Mouse (Mus musculus): ENCODE results near the gene Spout1.

Gene Spout1

DNA sequence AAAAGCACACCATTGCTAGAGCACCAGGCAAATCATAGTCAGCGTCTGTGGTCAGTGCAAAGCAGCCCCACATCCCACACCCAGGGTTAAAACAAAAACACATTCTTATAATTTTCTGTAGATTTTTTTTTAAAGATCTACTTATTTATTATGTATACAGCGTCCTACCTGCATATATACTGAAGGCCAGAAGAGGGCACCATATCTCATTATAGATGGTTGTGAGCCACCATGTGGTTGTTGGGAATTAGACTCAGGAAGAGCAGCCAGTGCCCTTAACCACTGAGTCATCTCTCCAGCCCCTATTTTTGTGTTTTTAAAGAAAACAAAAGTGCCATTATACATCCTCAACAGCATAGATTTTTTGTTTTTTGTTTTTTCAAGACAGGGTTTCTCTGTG is 49.5 kb downstream of the Spout1 start:
- Histone ChIP-seq H3K27me3 (ENCODE audit: control insufficient read depth, insufficient read depth, low read length, poor library complexity, severe bottlenecking) (no peaks in the 10 kb centered on the region; the same call in 1 of the 2 replicates), H3K36me3 (ENCODE audit: control insufficient read depth, insufficient read depth, low read length, poor library complexity, severe bottlenecking) (no peaks in the 10 kb centered on the region)
- DNase-seq (ENCODE audit: low read depth, low spot score) = peak; percentile 74

- no peaks in the 10 kb centered on the region for H3K36me3 ChIP-seq (ENCODE audit: control insufficient read depth, insufficient read depth, low read length, poor library complexity, severe bottlenecking)
- H3K27me3 ChIP-seq (ENCODE audit: control insufficient read depth, insufficient read depth, low read length, poor library complexity, severe bottlenecking) = no peaks in the 10 kb centered on the region; the same call in 1 of the 2 replicates
- peak; percentile 89 for DNase-seq (ENCODE audit: low read depth, low spot score)
These were observed 53.6 kb downstream of the Spout1 start, which contains the start of gene Zer1 for GRCm38 (mm10) chr2:30124472-30125274. Gene Zer1, minus strand, starts transcription at chr2:30124585.

DNA sequence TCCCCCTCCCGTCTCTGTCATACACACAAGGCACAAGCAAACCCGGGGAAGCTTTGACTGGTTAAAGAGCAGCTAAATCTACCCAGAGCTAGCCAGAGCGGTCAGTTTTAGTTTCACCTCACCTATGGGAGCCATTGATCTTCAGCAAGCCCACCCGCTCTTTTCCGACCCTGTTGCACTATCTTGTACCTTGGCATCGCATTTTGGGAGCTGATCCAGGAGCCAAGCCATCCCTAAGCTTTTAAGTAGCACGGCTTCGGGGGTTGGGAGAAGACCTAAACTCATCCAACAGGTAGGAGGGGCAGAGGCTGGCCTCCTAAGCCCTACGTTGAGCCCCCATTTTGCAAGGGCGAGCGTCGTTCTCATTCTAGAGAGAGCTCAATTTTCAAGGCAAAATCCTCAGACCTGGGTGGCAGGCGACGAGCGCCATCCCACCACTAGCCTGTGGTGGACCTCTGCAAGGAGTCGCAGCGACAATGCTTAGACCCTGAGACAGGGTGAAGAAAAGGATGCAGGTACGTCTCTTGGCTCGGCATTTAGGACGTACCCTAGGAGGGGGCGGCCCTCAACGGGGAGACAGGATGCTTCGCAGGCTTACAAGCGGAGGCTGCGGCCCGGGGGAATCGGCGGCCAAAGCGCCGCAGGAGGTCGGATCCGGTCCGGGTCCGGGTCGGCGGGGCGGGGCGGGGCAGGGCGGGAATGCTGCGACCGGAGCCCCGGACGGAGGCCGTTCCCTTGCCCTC is 54.4 kb downstream of the Spout1 start:
- Histone ChIP-seq H3K36me3 (ENCODE audit: control insufficient read depth, insufficient read depth, low read length, poor library complexity, severe bottlenecking) (no peaks in the 10 kb centered on the region), H3K27me3 (ENCODE audit: control insufficient read depth, insufficient read depth, low read length, poor library complexity, severe bottlenecking) (no peaks in the 10 kb centered on the region; the same call in 1 of the 2 replicates)
- no peak for DNase-seq (ENCODE audit: low read depth, low spot score)

Measured in splenic B cell, adult 2 months (primary cell).